Mouse (Mus musculus) lung, embryonic 16.5 days (tissue): ENCODE measurements around the gene Tln2. TPM values are rescaled to one million over a fixed set of nuclear protein-coding genes. Genes with fewer than 3 reads are reported as not detected.
A peak's percentile ranks its signal among the peaks of the same experiment; 100 is the strongest.

Experiments used
- ATAC-seq: fragments of 200-750 bp; cut with Nextera tagmentation; 2 replicates; pipeline ENCODE4 v1.8.0; 2017; ENCODE audit warnings: low read depth, mild to moderate bottlenecking, moderate library complexity
- H3K27ac ChIP-seq: fragments of 300-500 bp; sonication (generic); 2 replicates; pipeline ENCODE4 v1.5.1; 2014; ENCODE audit warnings: mild to moderate bottlenecking, control low read depth, low read length
- H3K27me3 ChIP-seq: fragments of 300-500 bp; sonication (generic); 2 replicates; pipeline ENCODE4 v1.6.1; 2014; ENCODE audit warnings: low read depth, low read length, mixed read lengths; ENCODE audit not compliant: control insufficient read depth, insufficient read depth
- H3K36me3 ChIP-seq: fragments of 300-500 bp; sonication (generic); 2 replicates; pipeline ENCODE4 v1.6.1; 2014; ENCODE audit warnings: low read length; ENCODE audit not compliant: control insufficient read depth, insufficient read depth
- H3K4me1 ChIP-seq: fragments of 300-500 bp; sonication (generic); replicated peaks from 2 replicates; pipeline ENCODE4 v1.6.1; 2014; ENCODE audit warnings: low read length, mixed read lengths; ENCODE audit not compliant: control insufficient read depth, insufficient read depth
- H3K4me2 ChIP-seq: fragments of 300-500 bp; sonication (generic); 2 replicates; pipeline ENCODE4 v1.6.1; 2014; ENCODE audit warnings: low read depth, low read length, control low read depth
- H3K4me3 ChIP-seq: fragments of 300-500 bp; sonication (generic); 2 replicates; pipeline ENCODE4 v1.5.1; 2014; ENCODE audit warnings: mild to moderate bottlenecking, low read length, control low read depth
- H3K9ac ChIP-seq: fragments of 300-500 bp; sonication (generic); 2 replicates; pipeline ENCODE4 v1.6.1; 2014; ENCODE audit warnings: low read length, control low read depth
- H3K9me3 ChIP-seq: fragments of 300-500 bp; sonication (generic); 2 replicates; pipeline ENCODE4 v1.6.1; 2016; ENCODE audit warnings: low read length; ENCODE audit not compliant: control insufficient read depth
- whole genome bisulfite sequencing: fragments of 180-500 bp; shearing (Covaris S2); extraction: QIAGEN DNeasy Blood & Tissue Kit; methylation state at CpG from one replicate; pipeline ENCODE4 v1.1.7; 2014; 5-methylcytosine and 5-hydroxymethylcytosine counted together
- polyA plus RNA-seq: library from polyadenylated mRNA; unstranded; fragments of >200 nt; fragmentation: Nextera tagmentation; extraction: Ambion mirVana; gene quantifications from 2 replicates; pipeline ENCODE4 v1.2.1, GENCODE M21; 2015

Gene Tln2
- polyA plus RNA-seq, 1 experiment from 2014 or later = 9.9 TPM

DNA sequence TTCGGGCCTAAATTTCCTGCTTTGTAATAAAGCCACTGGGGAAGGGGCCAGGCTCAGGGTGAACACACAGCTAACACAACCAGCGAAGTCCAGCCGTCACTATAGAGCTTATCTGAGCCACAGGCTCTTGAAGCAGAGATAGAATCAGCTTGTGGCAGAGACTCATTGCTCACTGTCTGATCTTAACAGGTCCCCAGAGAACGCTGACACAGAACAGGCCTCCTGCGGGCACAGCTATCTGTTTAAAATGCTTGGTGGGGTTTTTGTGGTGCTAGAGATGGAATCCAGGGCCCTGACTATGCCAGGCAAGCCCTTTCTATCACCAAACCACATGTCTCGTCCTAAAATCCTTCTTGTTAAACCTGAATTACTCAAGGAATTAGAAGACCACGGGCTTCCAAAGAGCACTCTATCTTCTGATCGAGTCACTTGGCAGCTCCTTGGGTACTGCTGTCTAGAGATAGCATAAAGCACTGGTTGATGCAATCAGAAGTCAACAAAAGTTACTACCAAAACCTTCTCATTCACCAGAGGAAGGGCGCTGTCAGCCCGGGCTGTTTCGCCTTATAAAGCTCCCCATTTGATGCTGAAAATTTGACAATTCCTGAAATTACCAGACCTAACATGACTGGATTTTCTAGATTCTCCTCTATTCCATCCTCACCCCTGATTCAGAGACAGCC, 95.9 kb downstream of the Tln2 start:
- Histone ChIP-seq H3K9me3 (no peaks in the 10 kb centered on the region), H3K9ac (no peak overlapping the region), H3K4me3 (no peak overlapping the region), H3K4me1 (no peaks in the 10 kb centered on the region), H3K4me2 (no peak overlapping the region), H3K27ac (no peak overlapping the region), H3K36me3 (no peaks in the 10 kb centered on the region), H3K27me3 (no peaks in the 10 kb centered on the region)
- no peak for ATAC-seq
- WGBS = 51% methylated on average over 11 of the region's 11 CpGs

DNA sequence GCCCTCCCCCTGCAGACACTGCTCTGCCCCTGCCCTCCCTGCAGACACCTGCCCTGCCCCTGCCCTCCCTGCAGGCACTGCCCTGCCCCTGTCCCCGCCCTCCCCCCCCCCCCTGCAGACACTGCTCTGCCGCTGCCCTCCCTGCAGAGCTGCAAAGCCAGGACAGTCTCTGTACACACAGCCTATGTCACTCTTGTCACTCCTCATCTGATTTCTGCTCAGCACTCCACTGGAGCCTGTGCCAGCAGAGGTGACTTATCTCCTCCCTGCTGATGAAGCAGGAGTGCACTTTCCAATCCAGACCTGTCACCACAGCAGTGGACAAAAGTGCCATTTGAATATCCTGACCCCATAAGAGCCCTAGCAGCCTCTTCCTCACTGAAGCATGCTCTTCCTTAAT, 118.0 kb downstream of the Tln2 start:
- Histone ChIP-seq H3K9me3 (no peaks in the 10 kb centered on the region), H3K4me1 (no peaks in the 10 kb centered on the region), H3K27me3 (no peaks in the 10 kb centered on the region), H3K4me3 (no peak overlapping the region), H3K36me3 (no peaks in the 10 kb centered on the region), H3K9ac (no peak overlapping the region), H3K4me2 (no peak overlapping the region), H3K27ac (no peak overlapping the region)
- 30% methylated on average over 2 of the region's 2 CpGs for WGBS
- 0 out of 2 replicates have a peak, but pooled peaks have one; percentile 28 for ATAC-seq

DNA sequence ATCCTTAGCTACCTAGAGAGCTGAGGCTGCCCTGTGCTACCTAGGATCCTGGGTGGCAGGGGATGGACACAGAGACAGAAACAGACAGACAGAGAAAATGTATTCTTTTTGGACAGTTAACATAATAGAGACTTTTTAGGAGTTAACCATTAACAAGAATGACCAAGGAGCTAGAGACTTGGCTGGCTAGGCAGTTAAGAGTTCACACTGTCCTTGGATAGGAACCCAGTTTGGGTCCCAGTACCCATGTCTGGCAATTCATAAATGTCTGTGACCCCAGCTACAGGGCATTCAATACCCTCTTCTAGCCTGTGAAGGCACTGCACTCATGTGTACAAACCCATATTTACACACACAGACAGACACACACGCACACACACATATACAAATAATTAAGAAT, 122.0 kb downstream of the Tln2 start:
- H3K9me3 ChIP-seq = no peaks in the 10 kb centered on the region
- H3K36me3 ChIP-seq = no peaks in the 10 kb centered on the region
- H3K27me3 ChIP-seq = no peaks in the 10 kb centered on the region
- H3K4me1 ChIP-seq = peaks cover 8% of the 10 kb centered on the region
- H3K4me3 ChIP-seq = no peak overlapping the region
- 88% methylated on average over 1 of the region's 1 CpGs for WGBS
- no peak for ATAC-seq
- H3K4me2 ChIP-seq = no peak overlapping the region
- no peak overlapping the region for H3K27ac ChIP-seq
- H3K9ac ChIP-seq = no peak overlapping the region

DNA sequence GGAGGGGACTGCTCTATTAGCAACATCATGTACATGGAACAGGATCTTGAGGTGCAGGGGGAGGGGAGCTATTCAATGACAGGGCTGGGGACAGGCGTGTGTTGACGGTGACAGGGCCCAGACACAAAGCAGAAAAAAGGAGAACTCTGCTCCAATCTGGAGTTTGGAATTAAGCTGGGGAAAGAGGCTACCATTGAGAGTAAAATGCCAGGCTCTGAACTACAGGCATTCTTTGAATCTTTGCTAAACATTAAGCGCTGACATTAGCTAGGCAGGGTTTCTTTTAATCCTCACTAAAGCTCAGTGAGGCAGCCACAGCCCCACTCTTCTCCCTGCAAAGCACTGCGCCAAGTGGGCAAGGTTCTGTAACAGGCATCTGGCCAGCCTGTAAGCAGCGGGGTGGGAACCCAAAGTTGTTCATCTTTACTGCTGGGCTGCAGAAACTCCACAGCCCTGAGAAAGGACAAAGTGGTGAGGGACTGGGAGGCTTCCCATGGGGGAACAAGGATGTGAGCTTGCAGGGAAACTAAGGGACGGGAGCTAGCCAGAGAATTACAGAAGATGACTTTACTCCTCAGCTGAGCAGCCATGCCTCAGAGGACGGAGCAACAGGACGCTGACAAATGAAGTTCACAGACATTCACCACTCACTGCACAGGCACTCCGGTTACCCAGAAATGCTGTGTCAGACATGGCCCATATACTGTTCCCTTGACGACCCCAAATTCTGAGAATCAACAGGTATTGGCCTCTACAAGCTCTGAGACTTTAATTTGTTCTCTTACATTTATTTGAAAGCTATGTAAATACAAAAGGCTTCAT, 124.0 kb downstream of the Tln2 start:
- Histone ChIP-seq H3K4me3 (no peak overlapping the region), H3K9me3 (no peaks in the 10 kb centered on the region), H3K4me1 (peaks cover 8% of the 10 kb centered on the region), H3K36me3 (no peaks in the 10 kb centered on the region), H3K9ac (0 out of 2 replicates have a peak overlapping the region, but pooled peaks have one; percentile 1), H3K27me3 (no peaks in the 10 kb centered on the region), H3K27ac (no peak overlapping the region; the same call in 1 of the 2 replicates), H3K4me2 (no peak overlapping the region)
- WGBS = 49% methylated on average over 10 of the region's 10 CpGs
- no peak for ATAC-seq

DNA sequence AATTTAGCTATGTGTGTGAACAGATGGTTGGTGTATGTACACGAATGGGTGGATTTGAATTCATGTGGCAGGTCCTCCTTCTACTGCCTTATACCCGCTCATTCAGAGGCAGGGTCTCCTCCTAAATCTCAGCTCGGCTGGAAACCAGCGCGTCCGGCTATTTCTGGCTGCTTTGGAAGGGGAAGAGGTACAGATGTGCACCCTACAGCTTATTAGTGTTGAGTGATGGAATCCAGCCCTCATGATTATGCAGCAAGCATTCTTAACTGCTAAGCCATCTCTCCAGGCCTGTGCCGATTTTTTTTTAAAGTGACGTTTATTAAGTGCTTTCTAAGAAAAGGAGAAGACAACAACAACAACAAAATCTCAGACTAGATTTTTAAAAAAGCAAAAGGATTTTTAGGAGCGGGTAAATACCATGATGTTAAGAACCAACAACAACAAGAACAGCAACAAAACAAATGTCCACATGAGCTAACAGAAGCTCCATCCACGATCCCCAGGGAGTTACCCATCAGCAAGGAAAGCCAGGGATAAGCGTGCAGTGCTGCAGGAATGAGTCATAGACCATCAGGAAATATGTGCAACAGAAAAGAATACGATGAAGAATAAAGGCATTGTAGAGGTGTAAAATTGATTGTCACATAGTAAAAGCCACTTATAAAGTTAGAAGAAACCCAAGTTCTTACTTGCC, 130.2 kb downstream of the Tln2 start:
- WGBS = 52% methylated on average over 12 of the region's 12 CpGs
- Histone ChIP-seq H3K36me3 (no peaks in the 10 kb centered on the region), H3K4me3 (no peak overlapping the region), H3K9ac (no peak overlapping the region), H3K27ac (no peak overlapping the region; the same call in 1 of the 2 replicates), H3K4me1 (peaks cover 4% of the 10 kb centered on the region; the same call in 1 of the 2 replicates), H3K9me3 (no peaks in the 10 kb centered on the region), H3K27me3 (no peaks in the 10 kb centered on the region), H3K4me2 (peak overlapping the region; percentile 14; the same call in 1 of the 2 replicates)
- peak; percentile 94 for ATAC-seq

DNA sequence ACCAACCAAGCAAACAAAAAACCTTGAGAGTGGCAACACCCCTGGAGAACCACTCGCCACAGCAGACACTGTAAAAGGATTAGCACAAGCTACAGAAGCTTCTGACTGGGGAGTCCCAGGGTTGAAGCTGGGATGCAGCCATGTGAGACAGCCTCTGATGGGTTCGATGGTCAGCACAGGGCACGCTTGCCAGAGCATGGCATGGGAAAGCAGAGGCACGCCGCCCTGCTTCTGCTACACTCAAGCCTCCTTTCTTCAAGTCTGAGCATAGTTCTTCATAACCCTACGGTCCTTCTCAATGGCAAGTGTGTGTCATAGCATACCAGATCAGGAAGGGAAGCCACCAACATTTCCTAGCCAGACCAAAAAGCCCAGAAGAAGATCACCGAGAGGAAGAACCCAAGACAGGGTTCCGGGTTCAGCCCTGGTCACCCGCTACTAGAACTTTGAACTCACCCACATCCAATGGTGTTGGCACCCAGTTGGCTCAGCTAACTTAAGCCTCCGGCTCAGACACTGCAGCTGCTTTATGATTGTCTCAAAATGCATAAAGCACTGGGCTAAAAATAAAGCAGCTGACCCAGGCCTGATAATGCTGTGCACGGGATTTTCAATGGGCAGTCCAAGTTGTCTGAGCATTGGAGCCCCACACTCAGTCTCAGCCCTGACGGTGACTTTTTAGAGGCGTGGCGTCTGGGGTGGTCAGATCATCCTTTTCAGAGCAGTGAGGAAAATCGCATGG, 131.0 kb downstream of the Tln2 start:
- Histone ChIP-seq H3K27me3 (no peaks in the 10 kb centered on the region), H3K4me2 (peak overlapping the region; percentile 14; the same call in 1 of the 2 replicates), H3K36me3 (no peaks in the 10 kb centered on the region), H3K9ac (no peak overlapping the region), H3K9me3 (no peaks in the 10 kb centered on the region), H3K4me1 (peaks cover 4% of the 10 kb centered on the region; the same call in 1 of the 2 replicates), H3K27ac (no peak overlapping the region; the same call in 1 of the 2 replicates), H3K4me3 (no peak overlapping the region)
- WGBS = 69% methylated on average over 15 of the region's 15 CpGs
- peak; percentile 76 for ATAC-seq

DNA sequence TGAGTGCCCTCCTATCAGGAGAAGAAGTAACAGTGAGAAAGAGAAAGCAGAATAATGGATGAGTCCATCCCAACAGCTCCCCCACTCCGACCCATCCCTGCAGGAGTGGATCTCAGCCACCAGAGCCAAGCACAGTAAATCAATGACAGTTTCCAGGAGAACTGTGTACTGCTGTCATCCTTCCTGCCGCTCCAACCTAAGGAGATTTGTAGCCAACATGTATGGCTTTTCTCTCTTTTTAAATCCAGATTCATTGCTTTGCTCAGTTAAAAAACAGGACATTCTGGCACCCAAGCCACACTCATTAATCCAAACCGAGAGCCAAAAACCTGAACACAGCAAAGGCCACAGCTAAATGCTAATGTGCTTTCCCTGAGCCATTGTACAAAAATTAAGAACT, 133.2 kb downstream of the Tln2 start:
- peaks cover 4% of the 10 kb centered on the region; the same call in 1 of the 2 replicates for H3K4me1 ChIP-seq
- H3K4me2 ChIP-seq = no peak overlapping the region
- no peaks in the 10 kb centered on the region for H3K27me3 ChIP-seq
- H3K36me3 ChIP-seq = no peaks in the 10 kb centered on the region
- 57% methylated on average over 3 of the region's 3 CpGs for WGBS
- H3K9ac ChIP-seq = no peak overlapping the region
- no peak overlapping the region for H3K27ac ChIP-seq
- ATAC-seq = no peak
- H3K4me3 ChIP-seq = no peak overlapping the region
- no peaks in the 10 kb centered on the region for H3K9me3 ChIP-seq

DNA sequence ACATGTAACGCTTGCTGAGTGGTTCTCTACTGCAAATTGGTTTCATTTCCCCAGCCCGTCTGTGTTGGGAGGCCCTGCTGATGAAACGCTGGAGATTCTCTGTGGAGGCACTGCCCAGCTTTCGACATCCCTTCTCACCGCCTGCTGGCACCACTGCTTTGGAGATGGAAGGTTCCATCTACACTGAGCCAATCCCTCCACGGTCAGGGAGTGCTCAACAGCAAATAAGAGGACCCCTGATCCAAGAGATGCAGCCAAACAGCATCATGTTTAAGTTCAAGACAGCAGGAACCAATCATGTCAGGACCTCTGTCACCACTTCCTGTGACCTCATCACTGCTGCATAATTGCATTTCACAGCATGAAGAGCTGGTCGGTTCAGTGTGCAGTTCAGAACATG, 135.4 kb downstream of the Tln2 start:
- no peak overlapping the region for H3K27ac ChIP-seq

More for the DNA sequence above, 135.4 kb downstream of the Tln2 start:
- Histone ChIP-seq H3K4me1 (peaks cover 4% of the 10 kb centered on the region; the same call in 1 of the 2 replicates), H3K9me3 (no peaks in the 10 kb centered on the region), H3K4me3 (no peak overlapping the region), H3K27me3 (no peaks in the 10 kb centered on the region), H3K4me2 (no peak overlapping the region), H3K9ac (no peak overlapping the region), H3K36me3 (no peaks in the 10 kb centered on the region)
- WGBS = 51% methylated on average over 7 of the region's 7 CpGs
- ATAC-seq = no peak
